Mouse (Mus musculus): ENCODE data around the gene Slc6a5.
A peak's percentile ranks its signal among the peaks of the same experiment; 100 is the strongest.
"Not testable (repeated sequence)": the region's sequence is repeated elsewhere in the genome, so short reads cannot be mapped to it uniquely, and the experiment has no call there.

Gene Slc6a5

GRCm38 (mm10) chr7:49913728-49914328, 3.9 kb downstream of the Slc6a5 start:
- DNase-seq: no peak

GRCm38 (mm10) chr7:49914946-49915345, 5.0 kb downstream of the Slc6a5 start:
- no peak for DNase-seq

- no peak for DNase-seq
Measured at GRCm38 (mm10) chr7:49915471-49915870, 5.5 kb downstream of the Slc6a5 start.

- DNase-seq: no peak
Measured at GRCm38 (mm10) chr7:49919494-49919893, 9.5 kb downstream of the Slc6a5 start.

- no peak for DNase-seq
Measured at GRCm38 (mm10) chr7:49920751-49921150, 10.8 kb downstream of the Slc6a5 start.

- DNase-seq: no peak
Measured at GRCm38 (mm10) chr7:49922928-49923327, 13.0 kb downstream of the Slc6a5 start.

GRCm38 (mm10) chr7:49923376-49923775, 13.4 kb downstream of the Slc6a5 start:
- DNase-seq: peak; percentile 14 to 20

GRCm38 (mm10) chr7:49928571-49928970, 18.6 kb downstream of the Slc6a5 start:
- DNase-seq: no peak

GRCm38 (mm10) chr7:49929999-49930398, 20.1 kb downstream of the Slc6a5 start:
- no peak for DNase-seq

- DNase-seq: not testable (repeated sequence)
Measured at GRCm38 (mm10) chr7:49933386-49934115, 23.6 kb downstream of the Slc6a5 start.

GRCm38 (mm10) chr7:49936821-49937220, 26.9 kb downstream of the Slc6a5 start:
- no peak for DNase-seq

- no peak for DNase-seq
Measured at GRCm38 (mm10) chr7:49942023-49942422, 32.1 kb downstream of the Slc6a5 start.

- no peak for DNase-seq
Measured at GRCm38 (mm10) chr7:49942490-49942889, 32.5 kb downstream of the Slc6a5 start.

GRCm38 (mm10) chr7:49946691-49947090, 36.7 kb downstream of the Slc6a5 start:
- DNase-seq: no peak

- no peak for DNase-seq
Measured at GRCm38 (mm10) chr7:49953546-49954181, 43.7 kb downstream of the Slc6a5 start.

GRCm38 (mm10) chr7:49954834-49955233, 44.9 kb downstream of the Slc6a5 start:
- no peak for DNase-seq

GRCm38 (mm10) chr7:49957142-49957541, 47.2 kb downstream of the Slc6a5 start:
- DNase-seq: no peak

GRCm38 (mm10) chr7:49963764-49964163, 53.8 kb downstream of the Slc6a5 start:
- DNase-seq: no peak

- no peak for DNase-seq
Measured at GRCm38 (mm10) chr7:49969516-49969915, 59.6 kb downstream of the Slc6a5 start.

GRCm38 (mm10) chr7:49974841-49975440, 65.0 kb downstream of the Slc6a5 start, which contains the start of gene Nell1:
TSS of gene Nell1 (plus strand) at chr7:49974864.
- no peak for DNase-seq

- DNase-seq: no peak
Measured at GRCm38 (mm10) chr7:49975441-49976121, 65.6 kb downstream of the Slc6a5 start.

- no peak for DNase-seq
Measured at GRCm38 (mm10) chr7:49981511-49982227, 71.7 kb downstream of the Slc6a5 start.

All from thymus, adult 18-20 months (tissue).